In the genomic region with DNA sequence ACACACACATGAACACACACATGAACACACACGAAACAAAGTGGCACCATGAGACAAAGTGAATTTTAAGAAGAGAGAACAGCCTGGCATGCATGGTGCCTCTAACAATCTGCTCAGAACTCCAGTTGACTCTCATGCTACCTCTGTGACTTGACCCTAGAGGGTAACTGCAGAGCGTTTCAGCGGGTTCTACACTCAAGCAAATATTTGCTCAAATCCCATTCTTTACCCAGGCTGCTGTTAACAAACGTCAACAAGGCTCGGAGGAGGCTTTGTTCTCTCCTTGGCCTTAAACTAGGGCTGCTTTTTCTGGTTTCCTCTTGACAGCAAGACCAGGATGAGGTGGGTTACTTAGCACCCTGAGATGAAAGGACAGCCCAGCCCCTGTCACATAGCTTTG, we compare ENCODE assay signal across 21 mouse cellular contexts.
A peak's percentile ranks its signal among the peaks of the same experiment; 100 is the strongest.
DNase-seq lines count a peak whose midpoint lies in the region; ATAC-seq lines count a peak whose summit lies in the region.
"Had no signal": no experiment of that assay in that cellular context is flagged by ENCODE, and none has a peak within 500 bp of the region (broad histone marks: within the 10 kb centered on the region; RNA-seq: fewer than 3 reads in every experiment).

No protein-coding gene starts in this region.

- no peaks in the 10 kb centered on the region for H3K9me3 ChIP-seq in liver, embryonic 15.5 days (replicated peaks)
- H3K9me3 ChIP-seq in lung, embryonic 16.5 days (ENCODE audit: control insufficient read depth, low read length) = no peaks in the 10 kb centered on the region
- H3K9me3 ChIP-seq in limb, embryonic 10.5 days (replicated peaks) = no peaks in the 10 kb centered on the region
- no peaks in the 10 kb centered on the region for H3K9me3 ChIP-seq in stomach, embryonic 15.5 days
- H3K9me3 ChIP-seq: embryonic facial prominence, embryonic 15.5 days; forebrain, embryonic 10.5 days; heart, embryonic 13.5 days had no signal

- H3K4me3 ChIP-seq in liver, embryonic 15.5 days (replicated peaks) = no peak overlapping the region
- no peak overlapping the region for H3K4me3 ChIP-seq in lung, embryonic 16.5 days (ENCODE audit: low read length)
- no peak overlapping the region for H3K4me3 ChIP-seq in limb, embryonic 10.5 days
- H3K4me3 ChIP-seq in stomach, embryonic 15.5 days (replicated peaks) = no peak overlapping the region
- H3K4me3 ChIP-seq: embryonic facial prominence, embryonic 15.5 days; erythroblast, embryonic 14.5 days; forebrain, embryonic 10.5 days; heart, embryonic 13.5 days had no signal

- no peaks in the 10 kb centered on the region for H3K36me3 ChIP-seq in liver, embryonic 15.5 days (replicated peaks)
- H3K36me3 ChIP-seq in lung, embryonic 16.5 days (ENCODE audit: control insufficient read depth, insufficient read depth, low read length) = no peaks in the 10 kb centered on the region
- no peaks in the 10 kb centered on the region for H3K36me3 ChIP-seq in limb, embryonic 10.5 days
- no peaks in the 10 kb centered on the region for H3K36me3 ChIP-seq in stomach, embryonic 15.5 days
- H3K36me3 ChIP-seq: embryonic facial prominence, embryonic 15.5 days; forebrain, embryonic 10.5 days; heart, embryonic 13.5 days had no signal

- DNase-seq in liver = no peak
- no peak for DNase-seq in lung, postnatal 10 days
- no peak for DNase-seq in limb, embryonic 10.5 days (ENCODE audit: low spot score)
- DNase-seq in thymus, postnatal 4 days = no peak
- DNase-seq in layer of hippocampus, adult 11-12 months (ENCODE audit: low spot score) = no peak
- DNase-seq: adrenal gland, postnatal 10 days; cerebellum, adult 11 months; cerebellum, adult 8-10 months; cerebellum, postnatal 14 days; embryo, embryonic 11 days; gastrocnemius, postnatal 36 days; heart, adult 11 months; heart, postnatal 36 days had no signal

- 60% methylated on average over 5 of the region's 5 CpGs for WGBS in liver, embryonic 15.5 days (ENCODE audit: insufficient replicate concordance)
- WGBS in lung, embryonic 16.5 days = 32% methylated on average over 5 of the region's 5 CpGs
- WGBS in limb, embryonic 10.5 days = 66% methylated on average over 5 of the region's 5 CpGs
- WGBS in stomach, embryonic 15.5 days = 42% methylated on average over 5 of the region's 5 CpGs

- peaks cover 5% of the 10 kb centered on the region; the same call in 1 of the 2 replicates for H3K4me1 ChIP-seq in liver, embryonic 15.5 days (replicated peaks)
- H3K4me1 ChIP-seq in lung, embryonic 16.5 days (replicated peaks; ENCODE audit: control insufficient read depth, insufficient read depth, low read length) = no peaks in the 10 kb centered on the region; the same call in 1 of the 2 replicates
- peaks cover 22% of the 10 kb centered on the region for H3K4me1 ChIP-seq in limb, embryonic 10.5 days
- 0 out of 2 replicates have a peak, but pooled peaks cover 3% of the 10 kb centered on the region for H3K4me1 ChIP-seq in stomach, embryonic 15.5 days

- H3K27me3 ChIP-seq in liver, embryonic 15.5 days = no peaks in the 10 kb centered on the region
- no peaks in the 10 kb centered on the region for H3K27me3 ChIP-seq in lung, embryonic 16.5 days (ENCODE audit: control insufficient read depth, insufficient read depth, low read depth, low read length)
- peaks cover 22% of the 10 kb centered on the region for H3K27me3 ChIP-seq in limb, embryonic 10.5 days (ENCODE audit: low read depth, poor library complexity, severe bottlenecking)
- no peaks in the 10 kb centered on the region for H3K27me3 ChIP-seq in stomach, embryonic 15.5 days (replicated peaks)
- H3K27me3 ChIP-seq: embryonic facial prominence, embryonic 15.5 days; heart, embryonic 13.5 days had no signal

- no peak overlapping the region for H3K4me2 ChIP-seq in liver, embryonic 15.5 days
- H3K4me2 ChIP-seq in lung, embryonic 16.5 days (ENCODE audit: low read depth, low read length) = no peak overlapping the region
- no peak overlapping the region for H3K4me2 ChIP-seq in stomach, embryonic 15.5 days
- H3K4me2 ChIP-seq: embryonic facial prominence, embryonic 15.5 days; heart, embryonic 13.5 days had no signal

- no peak overlapping the region for H3K27ac ChIP-seq in liver, embryonic 15.5 days (replicated peaks)
- H3K27ac ChIP-seq in lung, embryonic 16.5 days (ENCODE audit: low read length) = no peak overlapping the region
- 0 out of 2 replicates have a peak overlapping the region, but pooled peaks have one; percentile 15 for H3K27ac ChIP-seq in limb, embryonic 10.5 days
- H3K27ac ChIP-seq in stomach, embryonic 15.5 days = no peak overlapping the region
- H3K27ac ChIP-seq: embryonic facial prominence, embryonic 15.5 days; forebrain, embryonic 10.5 days; heart, embryonic 13.5 days had no signal

- peak; percentile 22; the same call in 1 of the 2 replicates for ATAC-seq in liver, embryonic 15.5 days (ENCODE audit: insufficient read depth)
- ATAC-seq in lung, embryonic 16.5 days (ENCODE audit: low read depth) = peak; percentile 47; the same call in 1 of the 2 replicates
- peak; percentile 85 for ATAC-seq in stomach, embryonic 15.5 days (ENCODE audit: insufficient read depth, low FRiP score, low read depth)
- ATAC-seq: forebrain, embryonic 14.5 days had no signal

- no peak overlapping the region for H3K9ac ChIP-seq in liver, embryonic 15.5 days
- H3K9ac ChIP-seq in lung, embryonic 16.5 days (ENCODE audit: low read length) = no peak overlapping the region
- H3K9ac ChIP-seq in stomach, embryonic 15.5 days = no peak overlapping the region
- H3K9ac ChIP-seq: embryonic facial prominence, embryonic 15.5 days; heart, embryonic 13.5 days had no signal

Comparison
In these comparisons a context has a peak if more than half of its experiments do, and no peak if none do; other contexts are left out.
1. ATAC-seq: peak in every context shown above with its lines; median percentile 85 in stomach, embryonic 15.5 days; 47 in lung, embryonic 16.5 days; 22 in liver, embryonic 15.5 days.